Mouse (Mus musculus): ENCODE measurements at regions not wholly inside any gene's neighbourhood (a gene's known extent, or its start where the extent isn't known, plus 50 kb on each side); places are given as distances from the start of the nearest gene placed in this dataset.

DNA sequence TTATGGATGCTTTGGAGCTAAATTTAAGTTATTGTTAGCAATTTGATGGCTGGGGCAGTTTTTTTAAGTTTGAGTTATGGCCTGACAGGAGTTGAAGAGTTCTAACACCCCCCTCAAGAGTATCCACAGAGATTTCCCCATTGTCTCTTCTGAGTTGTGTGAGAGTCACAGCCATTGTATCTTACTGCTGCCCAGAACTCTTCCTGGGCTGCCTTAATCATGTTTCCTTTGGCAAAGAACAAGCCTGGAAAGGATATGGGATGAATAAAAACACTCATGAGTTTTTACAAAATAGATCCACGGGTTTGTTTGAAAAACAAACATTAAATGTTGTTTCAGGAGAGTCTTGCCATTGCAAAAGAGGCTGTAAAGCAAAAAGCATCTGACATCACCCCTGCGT, 343.5 kb upstream of the Gm11146 start:
- no peak for DNase-seq (ENCODE audit: low read depth, low spot score)
- no peaks in the 10 kb centered on the region for H3K9me3 ChIP-seq (replicated peaks; ENCODE audit: insufficient read depth, low read length)
- no peaks in the 10 kb centered on the region for H3K79me2 ChIP-seq (ENCODE audit: control insufficient read depth, insufficient read depth, low read length, poor library complexity)
- no peaks in the 10 kb centered on the region for H3K4me1 ChIP-seq (ENCODE audit: control insufficient read depth in 1 of 2, insufficient read depth in 2 of 2, low read length in 2 of 2)
- H3K9ac ChIP-seq (ENCODE audit: control insufficient read depth, low read depth, low read length, poor library complexity, severe bottlenecking) = no peak overlapping the region
- no peaks in the 10 kb centered on the region for H3K27me3 ChIP-seq (ENCODE audit: control insufficient read depth in 1 of 2, insufficient read depth in 2 of 2, low read length in 2 of 2)
- TF ChIP-seq POLR2AphosphoS2 (IDR thresholded peaks at IDR 0.05; ENCODE audit: low read length) = no peak
- TF ChIP-seq POLR2A (IDR thresholded peaks at IDR 0.05; ENCODE audit: control insufficient read depth in 1 of 2, insufficient read depth in 1 of 2, low read depth in 1 of 2, low read length in 2 of 2, poor library complexity in 1 of 2) = no peak
- TF ChIP-seq RCOR1 (IDR thresholded peaks at IDR 0.05; ENCODE audit: low read depth, low read length) = no peak
- TF ChIP-seq ELF1 (IDR thresholded peaks at IDR 0.05; ENCODE audit: low read depth, low read length) = no peak
- no peak for TF ChIP-seq MAFK (IDR thresholded peaks at IDR 0.05; ENCODE audit: borderline replicate concordance, low read depth, low read length)
- TF ChIP-seq ZMIZ1 (IDR thresholded peaks at IDR 0.05; ENCODE audit: low read depth, low read length) = no peak
- no peak for TF ChIP-seq ETS1 (IDR thresholded peaks at IDR 0.05; ENCODE audit: low read depth, low read length)
- TF ChIP-seq MXI1 (IDR thresholded peaks at IDR 0.05; ENCODE audit: low read depth, low read length) = no peak
- TF ChIP-seq E2F4 (IDR thresholded peaks at IDR 0.05; ENCODE audit: borderline replicate concordance, low read depth, low read length) = no peak
- TF ChIP-seq MEF2A (IDR thresholded peaks at IDR 0.05; ENCODE audit: extremely low read depth, insufficient replicate concordance, low read depth, low read length, poor library complexity, severe bottlenecking) = no peak
- no peak for TF ChIP-seq POLR2AphosphoS5 (IDR thresholded peaks at IDR 0.05; ENCODE audit: borderline replicate concordance, low read depth, low read length)
- no peak for TF ChIP-seq MAZ (IDR thresholded peaks at IDR 0.05; ENCODE audit: low read depth, low read length)
- no peak for TF ChIP-seq TCF12 (IDR thresholded peaks at IDR 0.05; ENCODE audit: low read depth, low read length)
- no peak for TF ChIP-seq SIN3A (IDR thresholded peaks at IDR 0.05; ENCODE audit: low read length)
- no peak for TF ChIP-seq HCFC1 (IDR thresholded peaks at IDR 0.05; ENCODE audit: low read depth, low read length)
- TF ChIP-seq EP300 (IDR thresholded peaks at IDR 0.05; ENCODE audit: low read depth in 1 of 2, low read length in 2 of 2) = no peak
- no peak for TF ChIP-seq CHD2 (IDR thresholded peaks at IDR 0.05; ENCODE audit: low read length)
- no peak overlapping the region for H3K4me3 ChIP-seq (ENCODE audit: control insufficient read depth in 1 of 2, insufficient read depth in 1 of 2, low read depth in 2 of 2, low read length in 2 of 2)
- H3K27ac ChIP-seq (ENCODE audit: control insufficient read depth, low read depth, low read length) = no peak overlapping the region
- no peaks in the 10 kb centered on the region for H3K36me3 ChIP-seq (ENCODE audit: control insufficient read depth in 1 of 2, insufficient read depth in 2 of 2, low read length in 2 of 2)

DNA sequence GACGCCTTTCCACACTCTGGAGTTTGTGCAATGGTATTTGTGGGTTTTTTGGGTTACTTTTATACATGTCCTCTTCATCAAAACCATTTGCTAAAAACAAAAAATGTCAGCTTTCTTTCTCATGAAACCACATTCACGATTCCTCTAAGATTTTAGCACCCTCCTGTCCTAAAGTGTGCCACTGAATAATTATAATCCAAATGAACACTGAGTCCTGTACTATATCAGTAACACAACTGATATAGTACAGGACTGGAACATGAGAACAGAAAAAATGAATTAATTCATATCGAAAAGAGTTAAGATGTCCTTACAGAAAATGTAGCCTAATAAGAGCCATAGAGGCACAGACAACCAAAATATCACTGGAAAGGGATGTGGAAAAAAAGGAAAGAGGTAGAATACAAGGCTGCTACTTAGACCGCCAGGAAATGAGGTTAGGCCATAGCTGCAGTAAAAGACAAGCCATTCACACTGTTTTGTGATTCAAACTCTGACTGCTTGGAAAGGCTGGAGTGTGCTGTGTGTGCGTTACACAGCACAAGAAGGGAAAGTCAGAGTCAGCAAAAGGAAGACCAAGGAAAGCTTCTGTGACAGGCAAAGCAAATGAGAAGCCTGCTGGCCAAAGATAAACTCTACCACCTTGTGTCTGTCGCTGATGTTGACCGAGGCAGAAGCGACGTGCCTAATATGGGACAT, 329.3 kb upstream of the Gm11146 start:
- H3K36me3 ChIP-seq (ENCODE audit: control insufficient read depth in 1 of 2, insufficient read depth in 2 of 2, low read length in 2 of 2) = no peaks in the 10 kb centered on the region
- no peaks in the 10 kb centered on the region for H3K9me3 ChIP-seq (replicated peaks; ENCODE audit: insufficient read depth, low read length)
- H3K4me1 ChIP-seq (ENCODE audit: control insufficient read depth in 1 of 2, insufficient read depth in 2 of 2, low read length in 2 of 2) = no peaks in the 10 kb centered on the region
- no peak overlapping the region for H3K4me3 ChIP-seq (ENCODE audit: control insufficient read depth in 1 of 2, insufficient read depth in 1 of 2, low read depth in 2 of 2, low read length in 2 of 2)
- no peaks in the 10 kb centered on the region for H3K79me2 ChIP-seq (ENCODE audit: control insufficient read depth, insufficient read depth, low read length, poor library complexity)
- TF ChIP-seq ZKSCAN1 (IDR thresholded peaks at IDR 0.05; ENCODE audit: low read depth, low read length) (no peak), E2F4 (IDR thresholded peaks at IDR 0.05; ENCODE audit: borderline replicate concordance, low read depth, low read length) (no peak), HCFC1 (IDR thresholded peaks at IDR 0.05; ENCODE audit: low read depth, low read length) (no peak), NELFE (IDR thresholded peaks at IDR 0.05; ENCODE audit: low read depth, low read length) (no peak), MYC (IDR thresholded peaks at IDR 0.05; ENCODE audit: low read depth, low read length) (no peak), KAT2A (conservative IDR thresholded peaks at IDR 0.05; ENCODE audit: low read depth, low read length) (no peak), ZMIZ1 (IDR thresholded peaks at IDR 0.05; ENCODE audit: low read depth, low read length) (no peak), MYB (IDR thresholded peaks at IDR 0.05; ENCODE audit: low read depth, low read length) (no peak), SIN3A (IDR thresholded peaks at IDR 0.05; ENCODE audit: low read length) (no peak), ZC3H11A (IDR thresholded peaks at IDR 0.05; ENCODE audit: low read depth, low read length) (no peak), SMC3 (IDR thresholded peaks at IDR 0.05; ENCODE audit: low read depth, low read length) (no peak), ZNF384 (IDR thresholded peaks at IDR 0.05; ENCODE audit: low read depth, low read length) (no peak), TCF12 (IDR thresholded peaks at IDR 0.05; ENCODE audit: low read depth, low read length) (no peak), NRF1 (IDR thresholded peaks at IDR 0.05; ENCODE audit: insufficient read depth, low read depth, low read length, poor library complexity, severe bottlenecking) (no peak), MEF2A (IDR thresholded peaks at IDR 0.05; ENCODE audit: extremely low read depth, insufficient replicate concordance, low read depth, low read length, poor library complexity, severe bottlenecking) (no peak), BHLHE40 (IDR thresholded peaks at IDR 0.05; ENCODE audit: borderline replicate concordance, low read depth, low read length) (no peak), GATA1 (IDR thresholded peaks at IDR 0.05; ENCODE audit: low read depth, low read length) (no peak), RAD21 (IDR thresholded peaks at IDR 0.05; ENCODE audit: low read depth, low read length) (no peak), POLR2AphosphoS5 (IDR thresholded peaks at IDR 0.05; ENCODE audit: borderline replicate concordance, low read depth, low read length) (no peak), TBP (IDR thresholded peaks at IDR 0.05; ENCODE audit: low read depth, low read length) (no peak)
- H3K27ac ChIP-seq (ENCODE audit: control insufficient read depth, low read depth, low read length) = no peak overlapping the region
- H3K9ac ChIP-seq (ENCODE audit: control insufficient read depth, low read depth, low read length, poor library complexity, severe bottlenecking) = no peak overlapping the region
- no peak for DNase-seq (ENCODE audit: low read depth, low spot score)
- no peaks in the 10 kb centered on the region for H3K27me3 ChIP-seq (ENCODE audit: control insufficient read depth in 1 of 2, insufficient read depth in 2 of 2, low read length in 2 of 2)
